Mouse (Mus musculus) stomach, postnatal 0 days (tissue): ENCODE measurements around the gene P2ry14. TPM values are rescaled to one million over a fixed set of nuclear protein-coding genes. Genes with fewer than 3 reads are reported as not detected.

Source experiments
- ATAC-seq: fragments of 200-750 bp; cut with Nextera tagmentation; 2 replicates; pipeline ENCODE4 v1.8.0; 2017; ENCODE audit not compliant: low FRiP score, low TSS enrichment
- DNase-seq: peaks from one replicate; pipeline ENCODE4 v3.0.0-alpha.2; 2016; ENCODE audit warnings: low spot score
- H3K27ac ChIP-seq: fragments of 300-500 bp; sonication (generic); replicated peaks from 2 replicates; pipeline ENCODE4 v1.5.1; 2014; ENCODE audit warnings: mild to moderate bottlenecking, control low read depth
- H3K27me3 ChIP-seq: fragments of 300-500 bp; sonication (generic); 2 replicates; pipeline ENCODE4 v1.6.1; 2014; ENCODE audit warnings: low read length; ENCODE audit not compliant: control insufficient read depth, insufficient read depth
- H3K36me3 ChIP-seq: fragments of 300-500 bp; sonication (generic); 2 replicates; pipeline ENCODE4 v1.6.1; 2014; ENCODE audit warnings: low read length, mixed read lengths; ENCODE audit not compliant: control insufficient read depth, insufficient read depth
- H3K4me1 ChIP-seq: fragments of 300-500 bp; sonication (generic); replicated peaks from 2 replicates; pipeline ENCODE4 v1.6.1; 2014; ENCODE audit warnings: antibody characterized with exemption; ENCODE audit not compliant: control insufficient read depth, insufficient read depth
- H3K4me2 ChIP-seq: fragments of 300-500 bp; sonication (generic); replicated peaks from 2 replicates; pipeline ENCODE4 v1.6.1; 2014; ENCODE audit warnings: low read depth, mild to moderate bottlenecking, control low read depth, moderate library complexity
- H3K4me3 ChIP-seq: fragments of 300-500 bp; sonication (generic); 2 replicates; pipeline ENCODE4 v1.5.1; 2014; ENCODE audit warnings: low read depth, low read length, control low read depth
- H3K9ac ChIP-seq: fragments of 300-500 bp; sonication (generic); 2 replicates; pipeline ENCODE4 v1.6.1; 2014; ENCODE audit warnings: mild to moderate bottlenecking, low read length, control low read depth, mixed read lengths
- H3K9me3 ChIP-seq: fragments of 300-500 bp; sonication (generic); 2 replicates; pipeline ENCODE4 v1.6.1; 2016; ENCODE audit warnings: low read length; ENCODE audit not compliant: control insufficient read depth
- CTCF ChIP-seq: IDR thresholded peaks from 2 replicates; pipeline ENCODE4 v1.5.1; 2016; ENCODE audit warnings: antibody characterized with exemption, low read depth, mild to moderate bottlenecking, moderate library complexity
- EP300 ChIP-seq: optimal IDR thresholded peaks from 2 replicates; pipeline ENCODE3; 2016; ENCODE audit warnings: antibody characterized with exemption
- WGBS: fragments of 180-500 bp; shearing (Covaris S2); extraction: QIAGEN DNeasy Blood & Tissue Kit; methylation state at CpG from one replicate; pipeline ENCODE4 v1.1.7; 2014; 5-methylcytosine and 5-hydroxymethylcytosine counted together
- polyA plus RNA-seq: library from polyadenylated mRNA; unstranded; fragments of >200 nt; fragmentation: Nextera tagmentation; extraction: Ambion mirVana; gene quantifications from 2 replicates; pipeline ENCODE4 v1.2.1, GENCODE M21; 2015

Gene P2ry14
- polyA plus RNA-seq, 1 experiment from 2014 or later: 9.8 TPM

- no peak overlapping the region for H3K27ac ChIP-seq
- H3K36me3 ChIP-seq: no peaks in the 10 kb centered on the region
- 72% methylated on average over 11 of the region's 11 CpGs for WGBS
- H3K4me2 ChIP-seq: no peak overlapping the region
- H3K4me3 ChIP-seq: no peak overlapping the region
- DNase-seq (no peak), ATAC-seq (no peak)
- H3K9me3 ChIP-seq: no peaks in the 10 kb centered on the region
- TF ChIP-seq CTCF (no peak), EP300 (no peak)
- no peak overlapping the region for H3K9ac ChIP-seq
- H3K4me1 ChIP-seq: no peaks in the 10 kb centered on the region
- H3K27me3 ChIP-seq: no peaks in the 10 kb centered on the region
Observed at GRCm38 (mm10) chr3:59092702-59093101, 60.7 kb downstream of the P2ry14 start.

GRCm38 (mm10) chr3:59080919-59081318 lies 72.5 kb downstream of the P2ry14 start:
- WGBS: 28% methylated on average over 7 of the region's 7 CpGs
- Histone ChIP-seq H3K4me2 (no peak overlapping the region), H3K4me3 (no peak overlapping the region), H3K9ac (no peak overlapping the region), H3K27ac (no peak overlapping the region), H3K9me3 (no peaks in the 10 kb centered on the region), H3K27me3 (no peaks in the 10 kb centered on the region), H3K4me1 (no peaks in the 10 kb centered on the region), H3K36me3 (no peaks in the 10 kb centered on the region)
- TF ChIP-seq EP300 (no peak), CTCF (no peak)
- DNase-seq (peak; percentile 35), ATAC-seq (peak; percentile 87)

GRCm38 (mm10) chr3:59080293-59080916 lies 73.0 kb downstream of the P2ry14 start:
- Histone ChIP-seq H3K36me3 (no peaks in the 10 kb centered on the region), H3K4me2 (no peak overlapping the region), H3K4me3 (no peak overlapping the region), H3K27me3 (no peaks in the 10 kb centered on the region), H3K27ac (no peak overlapping the region), H3K4me1 (no peaks in the 10 kb centered on the region), H3K9ac (no peak overlapping the region), H3K9me3 (no peaks in the 10 kb centered on the region)
- DNase-seq: no peak
- no peak for TF ChIP-seq CTCF
- TF ChIP-seq EP300: no peak
- ATAC-seq: no peak
- WGBS: 40% methylated on average over 6 of the region's 6 CpGs

GRCm38 (mm10) chr3:59079327-59079726 lies 74.1 kb downstream of the P2ry14 start:
- no peaks in the 10 kb centered on the region for H3K36me3 ChIP-seq
- ATAC-seq (no peak), DNase-seq (peak; percentile 32)
- no peaks in the 10 kb centered on the region for H3K27me3 ChIP-seq
- H3K9ac ChIP-seq: no peak overlapping the region
- no peak overlapping the region for H3K4me2 ChIP-seq
- H3K27ac ChIP-seq: no peak overlapping the region
- no peak overlapping the region for H3K4me3 ChIP-seq
- no peak for TF ChIP-seq EP300
- peak; percentile 84 for TF ChIP-seq CTCF
- H3K9me3 ChIP-seq: no peaks in the 10 kb centered on the region
- WGBS: 41% methylated on average over 4 of the region's 4 CpGs
- H3K4me1 ChIP-seq: no peaks in the 10 kb centered on the region

- Histone ChIP-seq H3K4me1 (no peaks in the 10 kb centered on the region), H3K9me3 (no peaks in the 10 kb centered on the region), H3K4me2 (no peak overlapping the region), H3K4me3 (no peak overlapping the region), H3K27me3 (no peaks in the 10 kb centered on the region), H3K27ac (no peak overlapping the region), H3K36me3 (no peaks in the 10 kb centered on the region), H3K9ac (no peak overlapping the region)
- no peak for TF ChIP-seq EP300
- ATAC-seq (no peak), DNase-seq (no peak)
- WGBS: 62% methylated on average over 11 of the region's 11 CpGs
Observed at GRCm38 (mm10) chr3:59078585-59078984, 74.8 kb downstream of the P2ry14 start.

- WGBS: 31% methylated on average over 4 of the region's 4 CpGs
- Histone ChIP-seq H3K4me3 (no peak overlapping the region), H3K4me1 (no peaks in the 10 kb centered on the region), H3K36me3 (no peaks in the 10 kb centered on the region), H3K27me3 (no peaks in the 10 kb centered on the region), H3K4me2 (no peak overlapping the region), H3K9ac (no peak overlapping the region), H3K9me3 (no peaks in the 10 kb centered on the region), H3K27ac (no peak overlapping the region)
- peak; percentile 74 for TF ChIP-seq CTCF
- TF ChIP-seq EP300: no peak
- no peak for ATAC-seq
- DNase-seq: no peak
Observed at GRCm38 (mm10) chr3:59077278-59077677, 76.1 kb downstream of the P2ry14 start.
